Mouse (Mus musculus) intestine, postnatal 0 days (tissue): ENCODE results near the gene Metrnl. TPM values are rescaled to one million over a fixed set of nuclear protein-coding genes. Genes with fewer than 3 reads are reported as not detected.

Experiments
- ATAC-seq: fragments of 200-750 bp; cut with Nextera tagmentation; 2 replicates; pipeline ENCODE4 v1.8.0; 2017; ENCODE audit warnings: mild to moderate bottlenecking, moderate TSS enrichment, moderate library complexity
- H3K27ac ChIP-seq: fragments of 300-500 bp; sonication (generic); 2 replicates; pipeline ENCODE4 v1.5.1; 2014; ENCODE audit warnings: mild to moderate bottlenecking, low read depth, low read length, moderate library complexity
- H3K27me3 ChIP-seq: fragments of 300-500 bp; sonication (generic); replicated peaks from 2 replicates; pipeline ENCODE4 v1.6.1; 2014; ENCODE audit warnings: low read length, mixed read lengths; ENCODE audit not compliant: control insufficient read depth, insufficient read depth
- H3K36me3 ChIP-seq: fragments of 300-500 bp; sonication (generic); 2 replicates; pipeline ENCODE4 v1.6.1; 2014; ENCODE audit warnings: mild to moderate bottlenecking, moderate library complexity; ENCODE audit not compliant: control insufficient read depth, insufficient read depth
- H3K4me1 ChIP-seq: fragments of 300-500 bp; sonication (generic); replicated peaks from 2 replicates; pipeline ENCODE4 v1.6.1; 2014; ENCODE audit warnings: antibody characterized with exemption, low read length, mixed read lengths; ENCODE audit not compliant: control insufficient read depth, insufficient read depth
- H3K4me2 ChIP-seq: fragments of 300-500 bp; sonication (generic); replicated peaks from 2 replicates; pipeline ENCODE4 v1.6.1; 2014; ENCODE audit warnings: low read depth, mild to moderate bottlenecking, moderate library complexity
- H3K4me3 ChIP-seq: fragments of 300-500 bp; sonication (generic); 2 replicates; pipeline ENCODE4 v1.5.1; 2014; ENCODE audit warnings: low read depth, low read length
- H3K9ac ChIP-seq: fragments of 300-500 bp; sonication (generic); 2 replicates; pipeline ENCODE4 v1.6.1; 2014; ENCODE audit warnings: mild to moderate bottlenecking, low read depth, low read length
- H3K9me3 ChIP-seq: fragments of 300-500 bp; sonication (generic); 2 replicates; pipeline ENCODE4 v1.6.1; 2016; ENCODE audit warnings: mixed run types; ENCODE audit not compliant: control insufficient read depth
- CTCF ChIP-seq: sonication (generic); IDR thresholded peaks from 2 replicates; pipeline ENCODE4 v1.5.1; 2016; ENCODE audit warnings: low read depth, mild to moderate bottlenecking, control low read depth, antibody characterized with exemption, moderate library complexity
- WGBS: fragments of 180-500 bp; shearing (Covaris S2); extraction: QIAGEN DNeasy Blood & Tissue Kit; methylation state at CpG from one replicate; pipeline ENCODE4 v1.1.7; 2014; 5-methylcytosine and 5-hydroxymethylcytosine counted together
- polyA plus RNA-seq: library from polyadenylated mRNA; unstranded; fragments of >200 nt; fragmentation: Nextera tagmentation; extraction: Ambion mirVana; gene quantifications from 2 replicates; pipeline ENCODE4 v1.2.1, GENCODE M21; 2015

Metrnl gene
- polyA plus RNA-seq, 1 experiment from 2014 or later = 50.9 TPM

GRCm38 (mm10) chr11:121714745-121715485 lies 13.6 kb downstream of the Metrnl start:
- Histone ChIP-seq H3K27me3 (no peaks in the 10 kb centered on the region), H3K36me3 (peaks cover 48% of the 10 kb centered on the region; the same call in 1 of the 2 replicates), H3K4me3 (no peak overlapping the region), H3K9me3 (no peaks in the 10 kb centered on the region), H3K4me1 (peaks cover 24% of the 10 kb centered on the region), H3K27ac (no peak overlapping the region), H3K9ac (no peak overlapping the region), H3K4me2 (no peak overlapping the region)
- 75% methylated on average over 2 of the region's 2 CpGs for WGBS
- ATAC-seq = no peak
- TF ChIP-seq CTCF = no peak

GRCm38 (mm10) chr11:121717724-121718123 lies 16.4 kb downstream of the Metrnl start:
- TF ChIP-seq CTCF = no peak
- H3K36me3 ChIP-seq = peaks cover 33% of the 10 kb centered on the region; the same call in 1 of the 2 replicates
- no peak overlapping the region for H3K4me3 ChIP-seq
- H3K9ac ChIP-seq = no peak overlapping the region
- no peak overlapping the region for H3K4me2 ChIP-seq
- ATAC-seq = peak; percentile 13; the same call in 1 of the 2 replicates
- peaks cover 17% of the 10 kb centered on the region for H3K4me1 ChIP-seq
- no peak overlapping the region; the same call in 1 of the 2 replicates for H3K27ac ChIP-seq
- 35% methylated on average over 6 of the region's 6 CpGs for WGBS
- no peaks in the 10 kb centered on the region for H3K9me3 ChIP-seq
- no peaks in the 10 kb centered on the region for H3K27me3 ChIP-seq

- no peak overlapping the region for H3K4me2 ChIP-seq
- H3K27ac ChIP-seq = no peak overlapping the region
- H3K9me3 ChIP-seq = no peaks in the 10 kb centered on the region
- 63% methylated on average over 3 of the region's 3 CpGs for WGBS
- TF ChIP-seq CTCF = no peak
- H3K4me3 ChIP-seq = no peak overlapping the region
- no peaks in the 10 kb centered on the region for H3K27me3 ChIP-seq
- peaks cover 7% of the 10 kb centered on the region for H3K4me1 ChIP-seq
- H3K9ac ChIP-seq = no peak overlapping the region
- no peak for ATAC-seq
- H3K36me3 ChIP-seq = peaks cover 25% of the 10 kb centered on the region; the same call in 1 of the 2 replicates
Measured at GRCm38 (mm10) chr11:121720752-121721151, 19.4 kb downstream of the Metrnl start.

- H3K27ac ChIP-seq = no peak overlapping the region
- ATAC-seq = no peak
- no peak overlapping the region for H3K4me2 ChIP-seq
- no peak overlapping the region for H3K4me3 ChIP-seq
- no peaks in the 10 kb centered on the region for H3K9me3 ChIP-seq
- no peaks in the 10 kb centered on the region for H3K27me3 ChIP-seq
- peaks cover 7% of the 10 kb centered on the region for H3K4me1 ChIP-seq
- WGBS = 76% methylated on average over 2 of the region's 2 CpGs
- no peak overlapping the region for H3K9ac ChIP-seq
- H3K36me3 ChIP-seq = peaks cover 8% of the 10 kb centered on the region; the same call in 1 of the 2 replicates
- TF ChIP-seq CTCF = no peak
Measured at GRCm38 (mm10) chr11:121722434-121722833, 21.1 kb downstream of the Metrnl start.

GRCm38 (mm10) chr11:121726625-121727024 lies 25.3 kb downstream of the Metrnl start:
- H3K4me2 ChIP-seq = no peak overlapping the region
- H3K9me3 ChIP-seq = no peaks in the 10 kb centered on the region
- H3K36me3 ChIP-seq = no peaks in the 10 kb centered on the region
- no peak for ATAC-seq
- H3K4me1 ChIP-seq = no peaks in the 10 kb centered on the region
- 92% methylated on average over 2 of the region's 2 CpGs for WGBS
- no peak overlapping the region for H3K4me3 ChIP-seq
- no peak for TF ChIP-seq CTCF
- H3K27me3 ChIP-seq = no peaks in the 10 kb centered on the region
- H3K9ac ChIP-seq = no peak overlapping the region
- no peak overlapping the region for H3K27ac ChIP-seq

GRCm38 (mm10) chr11:121734184-121734583 lies 32.8 kb downstream of the Metrnl start:
- Histone ChIP-seq H3K4me1 (no peaks in the 10 kb centered on the region), H3K27ac (no peak overlapping the region), H3K9me3 (no peaks in the 10 kb centered on the region), H3K4me2 (no peak overlapping the region), H3K27me3 (no peaks in the 10 kb centered on the region), H3K9ac (no peak overlapping the region), H3K36me3 (no peaks in the 10 kb centered on the region), H3K4me3 (no peak overlapping the region)
- ATAC-seq = no peak
- no peak for TF ChIP-seq CTCF
- WGBS = 75% methylated on average over 1 of the region's 1 CpGs
